Mouse (Mus musculus) small intestine, adult 2 months (tissue): ENCODE data around the gene Synpo2. TPM values are rescaled to one million over a fixed set of nuclear protein-coding genes. Genes with fewer than 3 reads are reported as not detected.
A peak's percentile ranks its signal among the peaks of the same experiment; 100 is the strongest.

ENCODE experiments used
- H3K27ac ChIP-seq: fragments of 200-500 bp; 2 replicates; pipeline ENCODE4 v1.5.1; 2012; ENCODE audit warnings: low read depth, low read length, control low read depth, inconsistent platforms; ENCODE audit not compliant: insufficient read depth
- H3K27me3 ChIP-seq: fragments of 200-500 bp; 2 replicates; pipeline ENCODE4 v1.6.1; 2012; ENCODE audit warnings: mild to moderate bottlenecking, moderate library complexity, low read length, inconsistent platforms; ENCODE audit not compliant: control insufficient read depth, insufficient read depth
- H3K36me3 ChIP-seq: fragments of 200-500 bp; 2 replicates; pipeline ENCODE4 v1.6.1; 2012; ENCODE audit warnings: mild to moderate bottlenecking, low read length, control low read depth, inconsistent platforms; ENCODE audit not compliant: control insufficient read depth, insufficient read depth
- H3K4me1 ChIP-seq: fragments of 200-500 bp; 2 replicates; pipeline ENCODE4 v1.6.1; 2012; ENCODE audit warnings: low read length, inconsistent platforms, mixed read lengths; ENCODE audit not compliant: control insufficient read depth, insufficient read depth, insufficient read length
- H3K4me3 ChIP-seq: fragments of 200-500 bp; 2 replicates; pipeline ENCODE4 v1.5.1; 2012; ENCODE audit warnings: low read depth, mild to moderate bottlenecking, control low read depth, inconsistent platforms, low read length, moderate library complexity
- CTCF ChIP-seq: fragments of 200-500 bp; IDR thresholded peaks from 2 replicates; pipeline ENCODE4 v1.5.1; 2012; ENCODE audit warnings: low read depth, mild to moderate bottlenecking, control low read depth, inconsistent platforms, low read length, moderate library complexity, mixed read lengths; ENCODE audit not compliant: insufficient replicate concordance, insufficient read length; ENCODE audit errors: extremely low read depth
- POLR2A ChIP-seq: fragments of 200-500 bp; IDR thresholded peaks from 2 replicates; pipeline ENCODE4 v1.6.1; 2012; ENCODE audit warnings: low read depth, mild to moderate bottlenecking, control low read depth, inconsistent platforms, low read length, moderate library complexity
- WGBS: fragments of 180-500 bp; shearing (Covaris S2); methylation state at CpG from one replicate; pipeline ENCODE4 v1.1.7; 2018; 5-methylcytosine and 5-hydroxymethylcytosine counted together
- polyA plus RNA-seq: library from polyadenylated mRNA; depleted of rRNA; stranded (reverse); fragments of >200 nt; gene quantifications from 2 replicates; pipeline ENCODE4 v1.2.3, GENCODE M21; 2012

Synpo2 gene
- polyA plus RNA-seq, 1 experiment, result 7.6 TPM

DNA sequence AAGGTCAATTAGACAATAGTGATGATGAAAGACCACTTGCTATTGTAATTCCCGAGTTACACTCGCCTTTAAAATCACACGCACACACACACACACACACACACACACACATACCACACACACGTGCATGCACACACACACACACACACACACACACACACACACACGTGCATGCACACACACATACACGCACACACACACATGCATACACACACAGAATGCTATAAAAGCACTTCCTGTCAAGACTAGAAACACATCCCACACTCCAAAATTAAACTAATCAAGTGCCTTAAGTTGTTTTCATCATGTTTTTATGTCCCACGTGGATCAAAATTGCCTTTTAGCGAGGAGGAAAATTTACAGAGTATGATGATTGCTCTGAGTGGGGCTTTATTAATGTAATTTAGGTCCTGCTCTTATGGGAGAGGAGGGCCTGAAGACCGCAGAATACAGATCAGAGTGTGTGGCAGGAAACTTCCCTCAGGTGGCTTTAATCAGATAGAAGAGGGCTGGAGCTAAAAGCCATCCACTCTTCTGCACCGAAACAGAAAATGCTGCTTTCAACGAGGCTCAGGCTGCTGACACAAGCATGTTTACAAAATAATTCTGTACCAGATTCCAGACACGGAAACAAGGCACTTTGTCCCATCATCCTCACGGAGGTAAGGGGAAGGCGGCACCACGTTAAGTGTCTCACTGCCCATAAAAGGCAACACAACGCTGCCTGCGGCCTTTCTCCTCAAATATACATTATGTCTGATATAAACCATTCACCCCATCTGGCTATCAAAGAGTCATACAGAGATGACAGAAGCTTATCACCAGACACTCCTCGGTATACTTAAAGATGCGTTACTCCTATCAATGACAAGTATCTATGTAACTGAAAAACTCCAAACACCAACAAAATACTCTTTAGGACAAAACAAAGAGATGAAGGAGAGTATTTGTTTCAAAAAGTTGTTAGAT lies 59.3 kb downstream of the Synpo2 start:
- TF ChIP-seq CTCF (no peak), POLR2A (no peak)
- 67% methylated on average over 19 of the region's 19 CpGs for WGBS
- Histone ChIP-seq H3K27me3 (no peaks in the 10 kb centered on the region), H3K4me1 (peaks cover 7% of the 10 kb centered on the region), H3K4me3 (no peak overlapping the region), H3K27ac (peak overlapping the region; percentile 53), H3K36me3 (no peaks in the 10 kb centered on the region)

DNA sequence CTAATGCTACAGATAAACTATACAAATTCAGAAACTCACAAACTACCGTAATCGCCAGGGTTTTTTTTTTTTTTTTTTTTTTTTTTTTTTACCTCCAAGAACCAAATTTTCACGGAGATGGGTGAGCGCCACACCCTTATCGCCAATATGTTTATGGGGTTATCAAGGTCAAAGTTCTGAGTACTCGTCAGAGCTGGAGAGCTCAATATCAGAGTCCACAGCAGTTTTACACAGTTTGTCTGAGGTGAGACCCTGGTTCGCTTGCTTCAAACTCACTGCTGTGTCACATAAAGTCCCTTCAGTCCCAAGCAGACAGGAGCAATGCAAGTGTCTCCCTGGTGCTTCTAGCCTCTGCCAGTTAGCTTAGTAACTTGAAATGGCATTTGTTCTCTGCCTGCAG lies 60.8 kb downstream of the Synpo2 start:
- TF ChIP-seq POLR2A, result no peak
- TF ChIP-seq CTCF, result no peak
- no peaks in the 10 kb centered on the region for H3K27me3 ChIP-seq
- peak overlapping the region; percentile 20; the same call in 1 of the 2 replicates for H3K27ac ChIP-seq
- no peaks in the 10 kb centered on the region for H3K36me3 ChIP-seq
- 37% methylated on average over 7 of the region's 7 CpGs for WGBS
- peaks cover 7% of the 10 kb centered on the region for H3K4me1 ChIP-seq
- H3K4me3 ChIP-seq, result no peak overlapping the region

DNA sequence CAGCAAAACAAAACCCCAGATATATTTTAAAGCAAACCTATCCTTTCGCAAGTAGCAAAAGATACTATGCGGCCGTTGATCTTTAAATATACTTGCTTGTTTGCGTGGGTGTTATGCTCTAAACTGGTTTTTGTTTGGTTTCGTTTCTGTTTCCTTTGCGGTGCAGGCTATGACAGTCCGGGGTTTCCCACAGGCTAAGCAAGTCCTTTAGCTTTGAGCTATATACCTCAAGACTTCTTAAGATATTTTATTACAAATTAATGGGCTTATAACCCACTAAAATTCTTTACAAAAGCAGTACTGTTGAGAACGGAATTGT lies 61.6 kb downstream of the Synpo2 start:
- H3K4me1 ChIP-seq, result peaks cover 7% of the 10 kb centered on the region

DNA sequence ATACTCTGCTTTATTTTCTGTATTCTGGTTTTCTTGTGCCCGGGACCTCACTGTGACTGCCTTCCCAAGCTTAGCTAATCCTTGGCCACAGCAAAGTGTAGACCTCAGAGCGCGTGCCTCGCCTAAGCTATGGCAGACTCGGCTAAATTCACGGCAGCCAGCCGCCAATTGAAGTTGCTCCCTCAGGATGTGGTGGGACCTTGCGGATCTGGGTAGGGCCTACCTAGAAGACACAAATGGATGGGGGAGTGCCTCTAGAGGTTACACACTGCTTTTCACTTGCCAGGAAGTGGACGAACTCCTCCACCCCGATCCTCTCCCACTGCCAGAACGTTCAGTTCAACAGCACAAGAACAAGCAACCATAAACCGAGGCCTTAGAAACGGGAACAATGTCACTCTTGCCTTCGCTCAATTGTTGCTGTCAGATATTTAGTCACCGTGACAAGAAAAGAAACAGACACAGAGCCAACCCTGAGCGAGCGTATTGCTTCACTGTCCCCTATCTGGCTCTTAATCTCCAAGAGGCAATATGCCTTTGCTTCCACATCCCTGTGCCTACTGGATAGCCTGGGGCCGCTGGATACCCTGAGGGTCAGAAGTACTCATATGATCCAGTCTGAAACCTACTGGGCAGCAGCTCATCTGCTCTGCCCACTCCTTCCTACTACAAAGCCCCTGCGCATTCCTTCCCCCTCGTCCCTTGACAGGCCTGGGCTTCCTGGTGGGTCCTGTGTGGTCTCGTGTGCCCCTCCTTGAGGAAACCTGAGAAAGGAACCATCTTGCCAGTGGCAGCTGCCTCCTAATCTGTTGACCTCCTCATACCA lies 62.2 kb downstream of the Synpo2 start:
- Histone ChIP-seq H3K27ac (peak overlapping the region; percentile 64), H3K36me3 (no peaks in the 10 kb centered on the region), H3K4me3 (peak overlapping the region; percentile 11; the same call in 1 of the 2 replicates), H3K27me3 (no peaks in the 10 kb centered on the region), H3K4me1 (peaks cover 7% of the 10 kb centered on the region)
- WGBS, result 84% methylated on average over 21 of the region's 21 CpGs
- TF ChIP-seq CTCF (no peak), POLR2A (no peak)

More for the DNA sequence above, 61.6 kb downstream of the Synpo2 start:
- no peak overlapping the region for H3K4me3 ChIP-seq
- H3K27me3 ChIP-seq, result no peaks in the 10 kb centered on the region
- 75% methylated on average over 8 of the region's 8 CpGs for WGBS
- no peaks in the 10 kb centered on the region for H3K36me3 ChIP-seq
- TF ChIP-seq CTCF, result no peak
- no peak for TF ChIP-seq POLR2A
- peak overlapping the region; percentile 64 for H3K27ac ChIP-seq

DNA sequence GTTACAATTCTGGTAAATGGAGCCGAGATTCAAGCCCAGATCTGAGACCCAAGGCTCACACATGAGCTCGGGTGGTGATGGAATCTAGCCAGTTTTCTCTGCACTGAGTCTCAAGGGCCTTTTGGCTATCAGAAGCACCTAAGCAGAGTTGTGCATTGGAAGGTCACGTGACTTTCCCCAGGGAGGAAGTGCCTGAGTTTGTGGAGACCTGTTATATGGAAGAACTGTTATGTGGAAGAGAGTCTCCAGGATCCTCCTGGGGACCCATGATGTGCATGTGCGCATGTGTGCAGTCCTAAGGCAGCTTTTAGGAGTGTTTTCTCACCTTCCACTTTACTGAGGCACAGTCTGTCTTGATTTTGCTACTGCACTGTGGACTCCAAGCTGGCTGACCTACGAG lies 63.8 kb downstream of the Synpo2 start:
- 70% methylated on average over 5 of the region's 5 CpGs for WGBS
- TF ChIP-seq POLR2A (no peak), CTCF (no peak)
- Histone ChIP-seq H3K4me1 (peaks cover 7% of the 10 kb centered on the region), H3K27me3 (no peaks in the 10 kb centered on the region), H3K27ac (no peak overlapping the region), H3K36me3 (no peaks in the 10 kb centered on the region), H3K4me3 (no peak overlapping the region)

DNA sequence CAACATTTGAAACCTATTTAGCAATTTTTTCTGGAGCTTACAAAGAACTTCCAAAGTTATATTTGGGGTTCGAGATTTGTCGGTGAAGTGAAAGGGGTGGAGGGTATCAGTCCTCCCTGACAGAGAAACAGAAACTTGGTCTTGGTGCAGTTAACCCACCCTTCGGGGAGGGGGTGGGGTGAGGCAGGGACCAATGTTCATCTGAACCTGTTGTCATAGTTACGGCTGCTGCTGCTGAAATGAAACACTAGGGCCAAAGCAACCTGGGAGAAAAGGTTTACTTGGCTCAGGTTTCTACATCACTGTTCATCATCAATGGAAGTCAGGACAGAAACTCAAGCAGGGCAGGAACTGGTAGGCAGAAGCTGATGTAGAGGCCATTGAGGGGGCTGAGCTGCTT lies 66.6 kb downstream of the Synpo2 start:
- no peaks in the 10 kb centered on the region for H3K36me3 ChIP-seq
- no peaks in the 10 kb centered on the region for H3K27me3 ChIP-seq
- WGBS, result 66% methylated on average over 4 of the region's 4 CpGs
- no peak overlapping the region for H3K27ac ChIP-seq
- H3K4me3 ChIP-seq, result no peak overlapping the region
- TF ChIP-seq POLR2A (no peak), CTCF (no peak)
- no peaks in the 10 kb centered on the region for H3K4me1 ChIP-seq

DNA sequence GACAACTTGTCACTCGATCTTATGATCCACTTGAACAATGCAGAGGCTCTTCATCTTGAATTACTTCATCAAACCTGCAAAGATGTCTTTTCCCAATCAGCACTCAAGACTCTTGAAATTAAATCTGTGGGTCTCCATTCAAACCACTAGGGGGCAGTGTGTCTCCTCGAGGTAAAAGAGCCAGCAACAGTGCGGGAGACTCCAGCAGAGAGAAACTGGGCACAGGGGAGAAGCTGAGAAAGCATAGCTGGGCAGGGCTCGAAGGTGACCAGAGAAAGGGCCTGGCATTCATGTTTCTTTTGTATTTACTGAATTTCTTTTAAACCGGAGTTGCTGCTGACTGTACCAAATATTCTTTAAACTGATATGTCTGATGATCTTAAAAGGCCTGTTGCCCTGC lies 67.1 kb downstream of the Synpo2 start:
- no peaks in the 10 kb centered on the region for H3K27me3 ChIP-seq
- H3K4me3 ChIP-seq, result no peak overlapping the region
- peak; percentile 78; the same call in 1 of the 2 replicates for TF ChIP-seq CTCF
- no peak for TF ChIP-seq POLR2A
- no peaks in the 10 kb centered on the region for H3K4me1 ChIP-seq
- no peak overlapping the region for H3K27ac ChIP-seq
- 7% methylated on average over 5 of the region's 5 CpGs for WGBS
- no peaks in the 10 kb centered on the region for H3K36me3 ChIP-seq
